Mouse (Mus musculus) neural tube, embryonic 13.5 days (tissue): ENCODE results near the gene Hdc. TPM values are rescaled to one million over a fixed set of nuclear protein-coding genes. Genes with fewer than 3 reads are reported as not detected.
"Not testable (repeated sequence)": the region's sequence is repeated elsewhere in the genome, so short reads cannot be mapped to it uniquely, and the experiment has no call there.

Experiments used
- ATAC-seq: fragments of 200-750 bp; cut with Nextera tagmentation; 2 replicates; pipeline ENCODE4 v1.8.0; 2017; ENCODE audit warnings: low read depth, mild to moderate bottlenecking, moderate TSS enrichment, moderate library complexity
- H3K27ac ChIP-seq: fragments of 300-500 bp; sonication (generic); replicated peaks from 2 replicates; pipeline ENCODE4 v1.5.1; 2015; ENCODE audit warnings: moderate library complexity, mild to moderate bottlenecking, inconsistent platforms
- H3K27me3 ChIP-seq: fragments of 300-500 bp; sonication (generic); 2 replicates; pipeline ENCODE4 v1.6.1; 2015; ENCODE audit warnings: mild to moderate bottlenecking, inconsistent platforms
- H3K36me3 ChIP-seq: fragments of 300-500 bp; sonication (generic); 2 replicates; pipeline ENCODE4 v1.6.1; 2015; ENCODE audit warnings: mild to moderate bottlenecking, inconsistent platforms
- H3K4me1 ChIP-seq: fragments of 300-500 bp; sonication (generic); replicated peaks from 2 replicates; pipeline ENCODE4 v1.6.1; 2015; ENCODE audit warnings: inconsistent platforms
- H3K4me2 ChIP-seq: fragments of 300-500 bp; sonication (generic); 2 replicates; pipeline ENCODE4 v1.6.1; 2015; ENCODE audit warnings: inconsistent platforms, mild to moderate bottlenecking, moderate library complexity
- H3K4me3 ChIP-seq: fragments of 300-500 bp; sonication (generic); 2 replicates; pipeline ENCODE4 v1.5.1; 2015; ENCODE audit warnings: mild to moderate bottlenecking, inconsistent platforms
- H3K9ac ChIP-seq: fragments of 300-500 bp; sonication (generic); 2 replicates; pipeline ENCODE4 v1.6.1; 2015; ENCODE audit warnings: moderate library complexity, mild to moderate bottlenecking, inconsistent platforms
- H3K9me3 ChIP-seq: fragments of 300-500 bp; sonication (generic); 2 replicates; pipeline ENCODE4 v1.6.1; 2016; ENCODE audit warnings: inconsistent platforms
- WGBS: fragments of 180-500 bp; shearing (Covaris S2); methylation state at CpG from one replicate; pipeline ENCODE4 v1.1.7; 2015; 5-methylcytosine and 5-hydroxymethylcytosine counted together
- polyA plus RNA-seq: library from polyadenylated mRNA; unstranded; fragments of >200 nt; fragmentation: Nextera tagmentation; extraction: Ambion mirVana; gene quantifications from 2 replicates; pipeline ENCODE4 v1.2.1, GENCODE M21; 2015

The Hdc gene
- polyA plus RNA-seq, 1 experiment from 2014 or later, result 0.15 TPM

- no peak overlapping the region for H3K4me2 ChIP-seq
- no peaks in the 10 kb centered on the region for H3K27me3 ChIP-seq
- H3K36me3 ChIP-seq, result peaks cover 9% of the 10 kb centered on the region; the same call in 1 of the 2 replicates
- no peaks in the 10 kb centered on the region for H3K9me3 ChIP-seq
- no peak overlapping the region for H3K27ac ChIP-seq
- H3K4me3 ChIP-seq, result no peak overlapping the region
- no peaks in the 10 kb centered on the region for H3K4me1 ChIP-seq
- H3K9ac ChIP-seq, result no peak overlapping the region
- ATAC-seq, result no peak
Measured at GRCm38 (mm10) chr2:126623138-126623537, 4.0 kb upstream of the Hdc start.

DNA sequence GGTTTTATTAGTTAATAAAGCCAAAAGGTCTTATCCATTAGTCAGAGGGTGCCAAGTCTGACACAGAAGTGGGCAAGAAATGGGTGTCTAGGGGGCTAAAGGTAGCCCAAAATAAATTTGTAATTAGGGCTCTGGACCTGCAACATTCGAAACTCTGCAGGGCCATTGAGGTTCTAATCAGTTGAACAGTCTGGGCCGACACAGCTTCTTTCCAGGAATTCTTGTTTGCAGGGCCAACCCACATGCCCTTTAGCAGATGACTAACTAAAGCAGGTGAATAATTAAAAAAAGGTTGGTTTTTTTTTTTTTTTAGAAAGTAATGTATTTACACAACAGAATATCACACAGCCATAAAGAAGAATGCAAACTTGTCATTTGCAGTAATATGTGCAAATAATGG is 3.4 kb upstream of the Hdc start:
- ATAC-seq, result no peak
- Histone ChIP-seq H3K27ac (no peak overlapping the region), H3K27me3 (no peaks in the 10 kb centered on the region), H3K36me3 (peaks cover 3% of the 10 kb centered on the region; the same call in 1 of the 2 replicates), H3K9me3 (no peaks in the 10 kb centered on the region), H3K9ac (no peak overlapping the region), H3K4me1 (no peaks in the 10 kb centered on the region), H3K4me2 (no peak overlapping the region), H3K4me3 (no peak overlapping the region)
- WGBS, result 78% methylated on average over 2 of the region's 2 CpGs

GRCm38 (mm10) chr2:126618470-126619179 is 474 bp downstream of the Hdc start:
- H3K4me1 ChIP-seq, result no peaks in the 10 kb centered on the region
- 33% methylated on average over 8 of the region's 8 CpGs for WGBS
- no peaks in the 10 kb centered on the region for H3K9me3 ChIP-seq

GRCm38 (mm10) chr2:126615355-126615754 is 3.7 kb downstream of the Hdc start:
- Histone ChIP-seq H3K27me3 (no peaks in the 10 kb centered on the region), H3K4me2 (no peak overlapping the region), H3K36me3 (no peaks in the 10 kb centered on the region), H3K9me3 (no peaks in the 10 kb centered on the region), H3K27ac (no peak overlapping the region), H3K4me3 (no peak overlapping the region), H3K9ac (no peak overlapping the region), H3K4me1 (no peaks in the 10 kb centered on the region)
- 86% methylated on average over 3 of the region's 3 CpGs for WGBS
- no peak for ATAC-seq

More at GRCm38 (mm10) chr2:126618470-126619179, 474 bp downstream of the Hdc start:
- no peak for ATAC-seq
- Histone ChIP-seq H3K4me2 (no peak overlapping the region), H3K4me3 (no peak overlapping the region), H3K27me3 (no peaks in the 10 kb centered on the region), H3K27ac (no peak overlapping the region), H3K9ac (no peak overlapping the region), H3K36me3 (no peaks in the 10 kb centered on the region)

DNA sequence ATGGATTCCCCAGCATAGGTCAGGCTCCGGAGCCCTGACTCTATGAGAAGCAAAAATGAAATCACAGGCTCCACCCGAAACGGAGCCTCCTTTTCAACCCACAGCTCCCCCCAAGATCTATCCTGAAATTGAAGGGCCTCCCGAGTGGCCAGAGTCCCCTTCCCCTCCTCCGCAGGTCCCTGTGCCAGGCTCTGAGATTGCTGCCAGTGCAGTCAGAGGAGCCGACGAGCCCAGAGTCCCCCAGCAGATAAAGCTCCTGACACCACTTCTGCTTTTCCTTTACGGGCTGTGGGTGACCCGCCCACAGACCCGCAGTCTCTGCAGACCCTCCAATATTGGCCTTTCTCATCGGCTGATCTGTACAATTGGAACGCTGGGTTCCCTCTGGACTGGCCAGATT is 9.5 kb downstream of the Hdc start:
- H3K27me3 ChIP-seq, H3K4me3 ChIP-seq, H3K9ac ChIP-seq, H3K27ac ChIP-seq, H3K9me3 ChIP-seq, H3K36me3 ChIP-seq, H3K4me1 ChIP-seq, H3K4me2 ChIP-seq, ATAC-seq: not testable (repeated sequence)
- WGBS, result 76% methylated on average over 12 of the region's 12 CpGs

DNA sequence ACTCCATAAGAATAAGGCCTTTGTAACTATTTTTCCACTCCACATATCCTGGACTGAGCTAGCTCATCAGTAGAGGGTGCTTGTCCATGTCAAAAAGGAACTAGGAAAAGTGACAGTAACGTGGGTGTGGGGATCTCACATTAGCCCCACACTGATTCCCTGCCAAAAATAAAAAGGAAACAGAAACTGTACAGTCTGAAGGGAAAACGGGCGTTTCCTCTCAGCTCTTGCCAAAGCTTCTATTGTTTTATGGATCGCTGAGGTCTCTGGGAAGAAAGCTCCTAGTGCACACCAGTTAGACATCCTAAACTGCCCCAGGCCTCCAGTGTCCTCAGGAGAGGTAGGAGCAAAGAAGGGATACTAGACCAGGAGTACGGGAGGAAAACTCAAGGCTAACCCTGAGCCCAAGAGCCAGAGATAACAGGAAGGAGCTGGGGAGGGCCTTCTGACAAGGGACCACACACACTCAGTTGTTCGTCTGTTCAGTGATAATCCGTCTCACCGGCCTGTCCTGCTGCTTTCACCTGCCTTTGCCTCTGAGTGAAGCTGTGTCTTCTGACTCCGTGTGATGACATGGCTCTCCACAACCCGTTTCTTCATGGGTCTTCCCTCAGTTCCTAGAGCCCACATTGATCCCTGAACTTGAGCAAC is 11.4 kb downstream of the Hdc start:
- no peak for ATAC-seq
- H3K4me2 ChIP-seq, result no peak overlapping the region
- H3K4me3 ChIP-seq, result no peak overlapping the region
- no peak overlapping the region for H3K27ac ChIP-seq
- no peak overlapping the region for H3K9ac ChIP-seq
- H3K9me3 ChIP-seq, result no peaks in the 10 kb centered on the region
- WGBS, result 76% methylated on average over 10 of the region's 10 CpGs
- no peaks in the 10 kb centered on the region for H3K36me3 ChIP-seq
- H3K4me1 ChIP-seq, result no peaks in the 10 kb centered on the region
- no peaks in the 10 kb centered on the region for H3K27me3 ChIP-seq

- Histone ChIP-seq H3K4me1 (no peaks in the 10 kb centered on the region), H3K27ac (no peak overlapping the region), H3K4me2 (no peak overlapping the region), H3K36me3 (no peaks in the 10 kb centered on the region), H3K4me3 (no peak overlapping the region), H3K27me3 (no peaks in the 10 kb centered on the region), H3K9ac (no peak overlapping the region), H3K9me3 (no peaks in the 10 kb centered on the region)
- ATAC-seq, result no peak
- 90% methylated on average over 4 of the region's 4 CpGs for WGBS
Measured at GRCm38 (mm10) chr2:126606688-126607062, 12.4 kb downstream of the Hdc start.

- ATAC-seq, result no peak
- Histone ChIP-seq H3K9ac (no peak overlapping the region), H3K4me1 (no peaks in the 10 kb centered on the region), H3K4me2 (no peak overlapping the region), H3K4me3 (no peak overlapping the region), H3K27ac (no peak overlapping the region), H3K9me3 (no peaks in the 10 kb centered on the region), H3K27me3 (no peaks in the 10 kb centered on the region), H3K36me3 (no peaks in the 10 kb centered on the region)
- WGBS, result 88% methylated on average over 15 of the region's 15 CpGs
Measured at GRCm38 (mm10) chr2:126606061-126606687, 12.9 kb downstream of the Hdc start.

GRCm38 (mm10) chr2:126601918-126602600 is 17.0 kb downstream of the Hdc start:
- Histone ChIP-seq H3K27me3 (no peaks in the 10 kb centered on the region), H3K36me3 (no peaks in the 10 kb centered on the region), H3K27ac (no peak overlapping the region), H3K9ac (no peak overlapping the region), H3K4me2 (no peak overlapping the region), H3K4me1 (no peaks in the 10 kb centered on the region), H3K4me3 (no peak overlapping the region), H3K9me3 (no peaks in the 10 kb centered on the region)
- ATAC-seq, result no peak
- 87% methylated on average over 14 of the region's 14 CpGs for whole genome bisulfite sequencing

GRCm38 (mm10) chr2:126600533-126600932 is 18.6 kb downstream of the Hdc start:
- no peak for ATAC-seq

GRCm38 (mm10) chr2:126599005-126599404 is 20.1 kb downstream of the Hdc start:
- no peak overlapping the region for H3K4me3 ChIP-seq
- H3K27ac ChIP-seq, result no peak overlapping the region
- no peaks in the 10 kb centered on the region for H3K4me1 ChIP-seq
- H3K27me3 ChIP-seq, result no peaks in the 10 kb centered on the region
- ATAC-seq, result no peak
- H3K9ac ChIP-seq, result no peak overlapping the region
- 21% methylated on average over 3 of the region's 3 CpGs for WGBS
- no peak overlapping the region for H3K4me2 ChIP-seq
- no peaks in the 10 kb centered on the region for H3K36me3 ChIP-seq
- no peaks in the 10 kb centered on the region for H3K9me3 ChIP-seq

More at GRCm38 (mm10) chr2:126600533-126600932, 18.6 kb downstream of the Hdc start:
- Histone ChIP-seq H3K4me2 (no peak overlapping the region), H3K27me3 (no peaks in the 10 kb centered on the region), H3K4me3 (no peak overlapping the region), H3K9me3 (no peaks in the 10 kb centered on the region), H3K9ac (no peak overlapping the region), H3K36me3 (no peaks in the 10 kb centered on the region), H3K27ac (no peak overlapping the region), H3K4me1 (no peaks in the 10 kb centered on the region)
- 76% methylated on average over 14 of the region's 14 CpGs for WGBS

GRCm38 (mm10) chr2:126598359-126598758 is 20.7 kb downstream of the Hdc start:
- Histone ChIP-seq H3K9ac (no peak overlapping the region), H3K36me3 (no peaks in the 10 kb centered on the region), H3K9me3 (no peaks in the 10 kb centered on the region), H3K27ac (no peak overlapping the region), H3K27me3 (no peaks in the 10 kb centered on the region), H3K4me1 (no peaks in the 10 kb centered on the region), H3K4me2 (no peak overlapping the region), H3K4me3 (no peak overlapping the region)
- WGBS, result 71% methylated on average over 2 of the region's 2 CpGs
- no peak for ATAC-seq
